Mouse (Mus musculus) olfactory bulb, adult 2 months (tissue): ENCODE data around the gene Traf7. TPM values are rescaled to one million over a fixed set of nuclear protein-coding genes. Genes with fewer than 3 reads are reported as not detected.

ENCODE experiments used
- H3K27ac ChIP-seq: fragments of 200-500 bp; 2 replicates; pipeline ENCODE4 v1.5.1; 2012; ENCODE audit warnings: low read depth, low read length; ENCODE audit not compliant: insufficient read depth
- H3K4me1 ChIP-seq: fragments of 200-500 bp; 2 replicates; pipeline ENCODE4 v1.6.1; 2012; ENCODE audit warnings: low read length; ENCODE audit not compliant: control insufficient read depth, insufficient read depth
- H3K4me3 ChIP-seq: fragments of 200-500 bp; 2 replicates; pipeline ENCODE4 v1.5.1; 2012; ENCODE audit warnings: mild to moderate bottlenecking, low read depth, low read length, moderate library complexity; ENCODE audit not compliant: insufficient read depth
- CTCF ChIP-seq: fragments of 200-500 bp; IDR thresholded peaks from 2 replicates; pipeline ENCODE4 v1.5.1; 2012; ENCODE audit warnings: low read depth, mild to moderate bottlenecking, low read length, moderate library complexity; ENCODE audit not compliant: insufficient read depth
- POLR2A ChIP-seq: fragments of 200-500 bp; IDR thresholded peaks from 2 replicates; pipeline ENCODE4 v1.6.1; 2012; ENCODE audit warnings: mild to moderate bottlenecking, low read depth, low read length, moderate library complexity; ENCODE audit not compliant: insufficient read depth
- WGBS: fragments of 180-500 bp; shearing (Covaris S2); methylation state at CpG from one replicate; pipeline ENCODE4 v1.1.7; 2018; 5-methylcytosine and 5-hydroxymethylcytosine counted together
- polyA plus RNA-seq: library from polyadenylated mRNA; stranded (reverse); fragments of >200 nt; gene quantifications from 2 replicates; pipeline ENCODE4 v1.2.4, GENCODE M21; 2012; ENCODE audit warnings: low replicate concordance; ENCODE audit not compliant: missing spikeins, insufficient read depth, insufficient read length

The Traf7 gene
- polyA plus RNA-seq: not detected in 2 replicates

DNA sequence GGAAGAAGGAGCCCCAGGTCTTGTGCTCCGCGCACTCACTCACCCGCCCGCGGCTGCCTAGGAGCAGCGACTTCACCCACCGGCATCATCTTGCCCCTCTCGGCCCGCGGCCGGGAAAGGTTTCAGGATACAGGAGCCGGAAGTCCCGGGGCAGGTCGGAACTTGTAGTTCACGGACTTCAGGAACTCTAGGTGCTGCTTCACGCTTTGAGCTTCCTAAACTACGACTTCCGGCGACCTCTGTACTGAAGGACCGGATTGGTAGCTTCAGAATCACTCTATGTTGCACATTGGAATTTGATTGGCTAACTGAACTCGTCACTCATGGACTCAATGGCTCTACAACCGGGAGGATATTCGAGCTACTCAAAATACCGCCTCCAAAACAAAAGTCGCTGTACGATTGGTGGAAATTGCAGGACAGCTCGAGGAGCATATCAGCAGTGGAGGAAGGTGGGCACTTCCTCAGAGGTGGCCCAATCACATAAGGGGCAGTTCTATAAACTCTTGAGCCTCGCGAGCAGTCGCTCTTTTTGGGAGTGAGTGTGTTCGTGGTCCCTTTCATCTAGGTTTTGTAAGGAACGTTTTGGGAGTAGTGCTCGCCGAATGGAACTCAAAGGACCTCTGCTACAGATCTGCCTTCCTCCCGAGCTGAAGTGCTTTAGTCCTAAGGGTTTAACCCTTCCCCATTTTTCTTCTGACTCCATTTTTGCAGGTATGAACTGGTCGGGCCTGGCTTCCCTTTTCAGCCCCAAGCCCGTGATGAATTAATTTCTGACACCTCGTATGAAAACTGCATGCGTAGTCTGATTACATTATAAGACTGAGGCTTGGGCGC lies at the start of gene Traf7:
TSS of gene Traf7 (minus strand) at position 216 of the 837 bp plus-strand sequence.
- Histone ChIP-seq H3K27ac (peak within 1 kb of the TSS; percentile 67), H3K4me1 (peaks cover 16% of the 10 kb centered on the region), H3K4me3 (peak within 1 kb of the TSS; percentile 79)
- TF ChIP-seq CTCF: no peak
- TF ChIP-seq POLR2A: peak; percentile 67
- 1% methylated on average over 40 of the region's 40 CpGs for WGBS

DNA sequence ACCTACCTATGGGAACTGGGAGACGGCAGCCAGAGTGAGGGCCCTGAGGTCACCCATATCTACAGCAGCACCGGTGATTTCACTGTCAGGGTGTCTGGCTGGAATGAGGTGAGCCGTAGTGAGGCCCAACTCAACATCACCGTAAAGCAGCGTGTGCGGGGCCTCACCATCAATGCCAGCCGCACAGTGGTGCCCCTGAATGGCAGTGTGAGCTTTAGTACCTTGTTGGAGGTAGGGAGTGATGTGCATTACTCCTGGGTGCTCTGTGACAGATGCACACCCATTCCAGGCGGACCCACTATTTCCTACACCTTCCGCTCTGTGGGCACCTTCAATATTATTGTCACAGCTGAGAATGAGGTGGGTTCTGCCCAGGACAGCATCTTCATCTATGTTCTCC lies 46.1 kb upstream of the Traf7 start:
- TF ChIP-seq CTCF (no peak), POLR2A (no peak)
- 95% methylated on average over 9 of the region's 9 CpGs for WGBS
- no peaks in the 10 kb centered on the region for H3K4me1 ChIP-seq

DNA sequence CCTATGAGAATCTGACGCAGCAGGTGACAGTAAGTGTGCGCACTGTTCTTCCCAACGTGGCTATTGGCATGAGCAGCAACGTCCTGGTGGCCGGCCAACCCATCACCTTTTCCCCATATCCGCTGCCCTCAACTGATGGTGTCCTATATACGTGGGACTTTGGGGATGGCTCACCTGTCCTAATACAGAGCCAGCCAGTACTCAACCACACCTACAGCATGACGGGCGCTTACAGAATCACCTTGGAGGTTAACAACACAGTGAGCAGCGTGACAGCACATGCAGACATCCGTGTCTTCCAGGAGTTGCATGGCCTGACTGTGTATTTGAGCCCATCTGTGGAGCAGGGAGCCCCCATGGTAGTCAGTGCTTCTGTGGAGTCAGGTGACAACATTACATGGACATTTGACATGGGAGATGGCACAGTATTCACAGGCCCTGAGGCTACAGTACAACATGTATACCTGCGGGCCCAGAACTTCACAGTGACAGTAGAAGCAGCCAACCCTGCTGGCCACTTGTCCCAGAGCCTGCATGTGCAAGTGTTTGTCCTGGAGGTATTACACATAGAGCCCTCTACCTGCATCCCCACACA lies 45.0 kb upstream of the Traf7 start:
- Histone ChIP-seq H3K4me3 (no peak overlapping the region), H3K4me1 (no peaks in the 10 kb centered on the region), H3K27ac (no peak overlapping the region)
- no peak for TF ChIP-seq POLR2A
- no peak for TF ChIP-seq CTCF
- WGBS: 94% methylated on average over 12 of the region's 12 CpGs

More for the DNA sequence above, 46.1 kb upstream of the Traf7 start:
- no peak overlapping the region for H3K4me3 ChIP-seq
- no peak overlapping the region for H3K27ac ChIP-seq

DNA sequence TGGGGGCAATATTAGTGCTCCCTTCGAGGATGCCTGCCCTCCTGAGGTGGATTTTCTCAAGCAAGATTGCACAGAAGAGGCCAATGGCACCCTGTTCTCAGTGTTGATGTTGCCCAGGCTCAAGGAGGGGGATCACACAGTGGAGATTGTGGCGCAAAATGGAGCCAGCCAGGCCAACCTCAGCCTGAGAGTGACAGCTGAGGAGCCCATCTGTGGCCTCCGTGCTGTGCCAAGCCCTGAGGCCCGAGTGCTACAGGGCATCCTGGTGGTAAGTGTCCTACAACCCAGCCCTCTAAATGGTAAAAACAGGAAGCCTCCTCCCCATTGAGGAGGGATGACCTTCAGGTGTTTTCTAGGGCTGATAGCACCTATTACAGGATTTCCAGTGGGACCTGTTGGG lies 42.1 kb upstream of the Traf7 start:
- H3K27ac ChIP-seq: no peak overlapping the region
- TF ChIP-seq CTCF: no peak
- TF ChIP-seq POLR2A: no peak
- 86% methylated on average over 4 of the region's 4 CpGs for WGBS
- H3K4me3 ChIP-seq: no peak overlapping the region
- peaks cover 13% of the 10 kb centered on the region for H3K4me1 ChIP-seq

DNA sequence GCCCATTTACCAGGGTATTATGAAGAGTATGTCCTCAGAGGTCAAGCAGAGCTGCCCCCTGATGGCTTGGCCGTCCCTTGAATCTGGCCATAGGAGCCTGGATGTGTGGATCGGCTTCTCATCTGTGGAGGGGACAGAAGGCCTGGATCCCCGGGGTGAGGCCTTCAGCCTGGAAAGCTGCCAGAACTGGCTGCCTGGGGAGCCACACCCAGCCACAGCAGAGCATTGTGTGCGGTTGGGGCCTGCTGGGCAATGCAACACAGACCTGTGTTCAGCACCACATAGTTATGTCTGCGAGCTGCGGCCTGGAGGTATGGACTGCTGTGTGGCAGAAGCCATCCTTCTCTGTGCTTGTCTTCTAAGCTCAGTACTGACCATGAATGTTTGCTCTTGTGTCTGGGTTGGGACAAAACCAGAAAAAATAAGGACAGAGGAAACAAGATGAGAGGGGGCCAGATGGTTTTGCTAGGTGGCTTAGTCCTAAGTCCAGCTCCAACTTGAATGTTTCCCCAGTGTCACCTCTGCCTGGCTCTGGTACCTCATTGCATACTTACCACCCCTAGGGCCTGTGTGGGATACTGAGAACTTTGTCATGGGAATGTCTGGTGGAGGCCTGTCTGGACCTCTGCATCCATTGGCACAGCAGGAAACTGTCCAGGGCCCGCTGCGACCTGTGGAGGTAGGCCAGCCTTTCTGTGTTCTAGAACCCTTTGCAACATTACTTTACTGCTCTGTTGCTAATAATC lies 39.5 kb upstream of the Traf7 start:
- WGBS: 50% methylated on average over 8 of the region's 8 CpGs
- peaks cover 19% of the 10 kb centered on the region for H3K4me1 ChIP-seq
- TF ChIP-seq POLR2A: no peak
- TF ChIP-seq CTCF: no peak
- no peak overlapping the region for H3K4me3 ChIP-seq
- no peak overlapping the region for H3K27ac ChIP-seq

DNA sequence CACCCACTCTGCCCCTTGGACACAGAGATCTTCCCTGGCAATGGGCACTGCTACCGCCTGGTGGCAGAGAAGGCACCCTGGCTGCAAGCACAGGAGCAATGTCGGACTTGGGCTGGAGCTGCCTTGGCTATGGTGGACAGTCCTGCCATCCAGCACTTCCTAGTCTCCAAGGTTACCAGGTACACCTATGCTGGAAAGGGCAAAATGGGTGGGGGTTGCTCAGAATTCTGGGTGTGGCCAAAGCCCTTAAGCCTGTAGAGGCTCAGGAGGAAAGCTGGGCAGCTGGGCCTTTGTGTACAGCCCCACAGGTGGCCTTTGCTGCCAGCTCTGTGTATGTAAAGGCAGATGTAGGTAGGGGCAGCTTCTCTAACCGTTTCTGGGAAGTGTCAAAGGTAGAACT lies 38.1 kb upstream of the Traf7 start:
- TF ChIP-seq CTCF: no peak
- TF ChIP-seq POLR2A: no peak
- WGBS: 60% methylated on average over 3 of the region's 3 CpGs
- H3K4me1 ChIP-seq: peaks cover 19% of the 10 kb centered on the region
- H3K27ac ChIP-seq: no peak overlapping the region
- H3K4me3 ChIP-seq: no peak overlapping the region

DNA sequence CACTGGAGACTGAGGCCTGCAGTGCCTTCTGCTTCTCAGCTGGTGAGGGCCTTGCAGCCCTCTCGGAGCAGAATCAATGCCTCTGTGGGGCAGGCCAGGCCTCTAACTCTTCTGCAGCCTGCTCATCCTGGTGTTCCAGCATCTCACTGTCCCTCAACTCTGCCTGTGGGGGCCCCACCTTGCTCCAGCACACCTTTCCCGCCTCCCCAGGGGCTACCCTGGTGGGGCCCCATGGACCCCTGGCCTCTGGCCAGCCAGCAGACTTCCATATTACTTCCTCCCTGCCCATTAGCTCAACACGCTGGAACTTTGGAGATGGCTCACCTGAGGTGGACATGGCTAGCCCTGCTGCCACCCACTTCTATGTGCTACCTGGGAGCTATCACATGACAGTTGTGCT lies 37.4 kb upstream of the Traf7 start:
- no peak for TF ChIP-seq POLR2A
- no peak for TF ChIP-seq CTCF
- WGBS: 83% methylated on average over 3 of the region's 3 CpGs
- no peak overlapping the region for H3K27ac ChIP-seq
- H3K4me1 ChIP-seq: peaks cover 19% of the 10 kb centered on the region
- H3K4me3 ChIP-seq: no peak overlapping the region

DNA sequence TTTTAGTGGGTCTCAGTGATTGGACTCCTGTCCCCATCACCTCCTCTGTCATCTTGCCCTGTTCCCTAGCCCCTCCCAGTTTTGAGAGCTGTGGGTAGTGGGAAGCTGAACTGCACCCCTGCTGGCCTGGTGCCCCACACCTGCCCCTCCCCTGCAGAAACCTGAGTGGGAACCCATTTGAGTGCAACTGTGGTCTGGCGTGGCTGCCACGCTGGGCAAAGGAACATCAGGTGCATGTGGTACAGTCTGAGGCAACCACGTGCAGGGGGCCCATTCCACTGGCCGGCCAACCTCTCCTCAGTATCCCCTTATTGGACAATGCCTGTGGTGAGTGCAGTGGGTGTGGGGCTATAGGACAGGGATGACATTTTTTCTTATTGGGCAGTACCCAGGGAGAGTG lies 36.7 kb upstream of the Traf7 start:
- Histone ChIP-seq H3K4me1 (peaks cover 19% of the 10 kb centered on the region), H3K27ac (no peak overlapping the region), H3K4me3 (no peak overlapping the region)
- 89% methylated on average over 4 of the region's 4 CpGs for WGBS
- TF ChIP-seq POLR2A (no peak), CTCF (no peak)
